Mouse (Mus musculus): ENCODE results near the gene Mblac1.

Mblac1 gene

GRCm38 (mm10) chr5:138193771-138194727, at the start of gene Mblac1:
TSS of gene Mblac1 (plus strand) at chr5:138194314.
- peak; percentile 94 for DNase-seq (ENCODE audit: extremely low spot score, low read depth, low spot score)

DNA sequence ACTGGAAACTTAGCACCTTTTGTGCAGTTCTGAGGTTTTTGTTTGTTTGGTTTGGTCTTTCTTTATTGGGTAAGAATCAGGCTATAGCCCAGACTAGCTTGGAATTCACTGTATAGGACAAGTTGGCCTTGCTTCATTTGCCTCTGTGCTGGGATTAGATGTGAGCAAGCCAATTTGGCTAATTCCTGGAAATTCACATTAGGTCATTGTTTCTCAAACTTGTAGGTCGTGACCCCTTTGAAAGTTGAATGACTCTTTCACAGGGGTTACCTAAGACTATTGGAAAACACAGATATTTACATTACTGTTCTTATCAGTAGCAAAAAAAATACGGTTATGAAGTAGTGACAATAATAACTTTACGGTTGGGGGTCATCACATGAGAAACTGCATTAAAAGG, 39.7 kb upstream of the Mblac1 start:
- DNase-seq (ENCODE audit: extremely low spot score, low read depth, low spot score): no peak

- peak; percentile 95 for DNase-seq (ENCODE audit: extremely low spot score, low read depth, low spot score)
These were observed 38.6 kb upstream of the Mblac1 start, which contains the start of gene Zfp113 for GRCm38 (mm10) chr5:138155443-138155976. TSS of gene Zfp113 (minus strand) at chr5:138155744.

- no peak for DNase-seq (ENCODE audit: extremely low spot score, low read depth, low spot score)
These were observed 33.8 kb upstream of the Mblac1 start for GRCm38 (mm10) chr5:138160224-138160762.

DNA sequence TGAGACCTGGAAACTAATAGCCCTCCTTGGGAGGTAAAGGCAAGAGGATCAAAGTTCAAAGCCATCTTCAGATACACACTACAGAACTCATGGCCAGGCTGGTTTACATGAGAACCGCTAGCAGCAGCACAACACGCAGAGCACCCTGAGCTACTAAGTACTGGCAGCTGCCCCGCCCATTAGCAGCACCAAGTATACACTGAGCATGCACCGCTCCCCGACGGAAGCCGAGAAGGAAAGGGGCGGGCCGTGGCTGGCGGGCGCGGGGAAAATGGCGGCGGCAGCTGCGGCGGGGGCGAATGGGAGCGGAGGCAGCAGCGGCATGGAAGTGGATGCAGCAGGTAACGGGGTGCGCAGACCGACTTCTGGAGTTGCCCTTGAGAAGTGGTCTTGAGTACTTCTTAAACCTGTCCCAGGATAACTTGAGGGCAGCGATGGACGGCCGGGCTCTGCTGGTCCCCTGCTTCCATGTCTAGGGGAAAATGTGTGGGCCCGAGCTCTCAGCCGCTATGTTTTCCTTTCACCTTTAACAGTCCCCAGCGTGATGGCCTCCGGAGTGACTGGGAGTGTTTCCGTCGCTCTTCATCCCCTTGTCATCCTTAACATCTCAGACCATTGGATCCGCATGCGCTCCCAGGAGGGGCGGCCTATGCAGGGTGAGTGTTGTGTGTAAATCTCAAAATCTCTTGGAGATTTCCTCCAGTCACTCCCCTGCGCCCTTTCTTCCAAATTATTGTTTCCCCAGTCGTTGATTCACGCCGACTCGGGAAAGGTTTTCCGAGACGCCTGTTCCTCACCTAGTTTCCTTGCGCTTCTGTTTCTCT, 33.1 kb upstream of the Mblac1 start, which contains the start of gene Cops6:
Gene Cops6, plus strand, starts transcription at position 230 of the 824 bp plus-strand sequence.
- peak; percentile 44 for DNase-seq (ENCODE audit: extremely low spot score, low read depth, low spot score)

GRCm38 (mm10) chr5:138163046-138163445, 31.1 kb upstream of the Mblac1 start:
- DNase-seq (ENCODE audit: extremely low spot score, low read depth, low spot score): no peak

- DNase-seq (ENCODE audit: extremely low spot score, low read depth, low spot score): no peak
These were observed 30.5 kb upstream of the Mblac1 start for GRCm38 (mm10) chr5:138163610-138164009.

GRCm38 (mm10) chr5:138165594-138165993, 28.5 kb upstream of the Mblac1 start:
- no peak for DNase-seq (ENCODE audit: extremely low spot score, low read depth, low spot score)

DNA sequence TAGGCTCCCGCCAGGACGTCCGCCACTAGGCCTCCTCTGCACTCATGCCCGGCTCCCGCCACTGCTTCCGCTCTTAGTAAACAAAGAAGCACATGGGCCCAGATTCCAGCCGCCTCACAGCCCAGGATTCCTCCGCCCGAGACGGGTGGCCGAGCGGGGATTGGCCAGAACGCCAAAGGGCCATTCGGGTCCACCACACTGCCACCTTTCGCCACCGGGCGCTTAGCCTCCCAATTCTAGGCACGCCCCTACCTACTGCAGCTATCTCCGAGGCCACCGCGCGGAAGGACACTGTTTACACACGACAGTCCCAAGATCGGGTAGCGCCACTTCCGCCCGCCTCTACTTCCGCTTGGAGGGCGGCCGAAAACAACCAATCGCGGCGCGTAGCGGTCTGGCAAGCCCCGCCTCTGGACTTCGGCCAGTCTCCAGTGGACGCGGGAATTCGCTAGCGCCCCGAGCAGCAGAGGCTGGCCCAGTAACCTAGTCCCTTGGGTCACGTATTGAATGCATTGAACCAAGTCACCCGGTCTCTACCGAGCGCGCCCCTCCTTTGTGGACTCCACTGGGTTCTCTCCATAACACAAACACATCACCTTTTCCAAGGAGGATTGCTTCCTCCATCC, 23.1 kb upstream of the Mblac1 start:
- peak; percentile 87 for DNase-seq (ENCODE audit: extremely low spot score, low read depth, low spot score)

- peak; percentile 86 for DNase-seq (ENCODE audit: extremely low spot score, low read depth, low spot score)
These were observed 22.2 kb upstream of the Mblac1 start, which contains the start of the genes Ap4m1 and Mcm7 for GRCm38 (mm10) chr5:138171695-138172491. TSS of gene Ap4m1 (plus strand) at chr5:138172002. TSS of gene Mcm7 (minus strand) at chr5:138172422.

- DNase-seq (ENCODE audit: extremely low spot score, low read depth, low spot score): no peak
These were observed 20.9 kb upstream of the Mblac1 start for GRCm38 (mm10) chr5:138173217-138173616.

GRCm38 (mm10) chr5:138186950-138187638, 7.0 kb upstream of the Mblac1 start, which contains the start of the genes Taf6 and Cnpy4:
TSS of gene Taf6 (minus strand) at chr5:138187451.
TSS of gene Cnpy4 (plus strand) at chr5:138187485.
- DNase-seq (ENCODE audit: extremely low spot score, low read depth, low spot score): peak; percentile 94

GRCm38 (mm10) chr5:138187661-138188306, 6.3 kb upstream of the Mblac1 start:
- DNase-seq (ENCODE audit: extremely low spot score, low read depth, low spot score): peak; percentile 82

DNA sequence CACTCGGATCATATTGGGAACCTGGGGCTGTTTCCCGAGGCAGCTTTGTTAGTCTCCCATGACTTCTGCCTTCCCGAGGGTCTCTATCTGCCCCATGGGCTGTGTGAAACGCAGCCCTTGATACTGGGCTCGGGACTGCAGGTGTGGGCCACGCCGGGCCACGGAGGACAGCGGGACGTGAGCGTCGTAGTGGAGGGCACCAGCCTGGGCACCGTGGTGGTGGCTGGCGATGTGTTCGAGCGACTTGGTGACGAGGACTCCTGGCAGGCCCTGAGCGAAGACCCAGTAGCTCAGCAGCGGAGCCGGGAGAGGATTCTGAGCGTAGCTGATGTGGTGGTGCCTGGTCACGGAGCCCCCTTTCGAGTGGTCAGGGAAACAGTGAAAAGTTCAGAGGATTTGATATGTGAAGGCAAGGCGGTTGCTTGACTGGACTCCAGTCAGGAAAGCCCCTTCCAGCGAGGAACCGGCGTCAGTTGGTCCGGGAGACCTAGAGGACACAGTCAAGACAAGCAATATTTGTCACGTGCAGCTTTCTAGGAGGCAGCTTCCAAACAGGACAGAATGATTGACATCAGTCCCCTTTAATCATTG, 736 bp downstream of the Mblac1 start:
- DNase-seq (ENCODE audit: extremely low spot score, low read depth, low spot score): no peak

GRCm38 (mm10) chr5:138195463-138195862, 1.3 kb downstream of the Mblac1 start:
- no peak for DNase-seq (ENCODE audit: extremely low spot score, low read depth, low spot score)

DNA sequence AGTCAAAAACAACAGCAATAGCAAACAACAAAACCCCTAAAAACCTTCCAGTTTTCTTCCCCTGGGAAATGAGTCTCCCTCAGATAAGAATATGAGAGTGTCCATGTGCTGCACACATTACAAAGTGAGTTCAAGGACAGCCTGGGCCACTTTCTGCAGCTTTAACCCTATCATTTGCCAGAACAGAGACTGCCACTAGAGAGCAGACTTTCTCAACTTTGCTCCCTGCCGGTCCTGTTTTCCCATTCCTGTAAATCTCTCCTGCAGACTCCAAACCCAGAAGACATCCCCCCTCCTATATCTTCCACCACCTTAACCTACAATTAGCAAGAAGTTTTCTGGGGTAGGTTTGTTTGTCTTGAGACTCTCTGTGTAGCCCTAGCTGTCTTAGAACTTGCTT, 5.5 kb downstream of the Mblac1 start:
- no peak for DNase-seq (ENCODE audit: extremely low spot score, low read depth, low spot score)

GRCm38 (mm10) chr5:138202086-138202485, 8.0 kb downstream of the Mblac1 start:
- no peak for DNase-seq (ENCODE audit: extremely low spot score, low read depth, low spot score)

GRCm38 (mm10) chr5:138207253-138207652, 13.1 kb downstream of the Mblac1 start:
- DNase-seq (ENCODE audit: extremely low spot score, low read depth, low spot score): no peak
